Mouse (Mus musculus) intestine, embryonic 16.5 days (tissue): Measurements from ENCODE around the gene Tmem138. TPM values are rescaled to one million over a fixed set of nuclear protein-coding genes. Genes with fewer than 3 reads are reported as not detected.

Experiments used
- ATAC-seq: fragments of 200-750 bp; cut with Nextera tagmentation; 2 replicates; pipeline ENCODE4 v1.8.0; 2017; ENCODE audit warnings: moderate TSS enrichment, moderate library complexity
- H3K27ac ChIP-seq: fragments of 300-500 bp; sonication (generic); 2 replicates; pipeline ENCODE4 v1.5.1; 2014; ENCODE audit warnings: mild to moderate bottlenecking, low read length
- H3K27me3 ChIP-seq: fragments of 300-500 bp; sonication (generic); replicated peaks from 2 replicates; pipeline ENCODE4 v1.6.1; 2014; ENCODE audit warnings: low read length, control low read depth, mixed read lengths; ENCODE audit not compliant: control insufficient read depth, insufficient read depth
- H3K36me3 ChIP-seq: fragments of 300-500 bp; sonication (generic); 2 replicates; pipeline ENCODE4 v1.6.1; 2014; ENCODE audit warnings: low read length, control low read depth; ENCODE audit not compliant: control insufficient read depth, insufficient read depth
- H3K4me1 ChIP-seq: fragments of 300-500 bp; sonication (generic); 2 replicates; pipeline ENCODE4 v1.6.1; 2014; ENCODE audit warnings: low read length, control low read depth, mixed read lengths; ENCODE audit not compliant: control insufficient read depth, insufficient read depth
- H3K4me2 ChIP-seq: fragments of 300-500 bp; sonication (generic); 2 replicates; pipeline ENCODE4 v1.6.1; 2014; ENCODE audit warnings: low read depth, low read length, control low read depth
- H3K4me3 ChIP-seq: fragments of 300-500 bp; sonication (generic); 2 replicates; pipeline ENCODE4 v1.5.1; 2014; ENCODE audit warnings: mild to moderate bottlenecking, low read length
- H3K9ac ChIP-seq: fragments of 300-500 bp; sonication (generic); 2 replicates; pipeline ENCODE4 v1.6.1; 2014; ENCODE audit warnings: low read depth, low read length
- H3K9me3 ChIP-seq: fragments of 300-500 bp; sonication (generic); 2 replicates; pipeline ENCODE4 v1.6.1; 2016; ENCODE audit warnings: low read length, control low read depth; ENCODE audit not compliant: control insufficient read depth
- WGBS: fragments of 180-500 bp; shearing (Covaris S2); extraction: QIAGEN DNeasy Blood & Tissue Kit; methylation state at CpG from one replicate; pipeline ENCODE4 v1.1.7; 2014; 5-methylcytosine and 5-hydroxymethylcytosine counted together
- polyA plus RNA-seq: library from polyadenylated mRNA; unstranded; fragments of >200 nt; fragmentation: Nextera tagmentation; extraction: Ambion mirVana; gene quantifications from 2 replicates; pipeline ENCODE4 v1.2.1, GENCODE M21; 2015

Tmem138 gene
- polyA plus RNA-seq, 1 experiment from 2014 or later: 27.5 TPM

DNA sequence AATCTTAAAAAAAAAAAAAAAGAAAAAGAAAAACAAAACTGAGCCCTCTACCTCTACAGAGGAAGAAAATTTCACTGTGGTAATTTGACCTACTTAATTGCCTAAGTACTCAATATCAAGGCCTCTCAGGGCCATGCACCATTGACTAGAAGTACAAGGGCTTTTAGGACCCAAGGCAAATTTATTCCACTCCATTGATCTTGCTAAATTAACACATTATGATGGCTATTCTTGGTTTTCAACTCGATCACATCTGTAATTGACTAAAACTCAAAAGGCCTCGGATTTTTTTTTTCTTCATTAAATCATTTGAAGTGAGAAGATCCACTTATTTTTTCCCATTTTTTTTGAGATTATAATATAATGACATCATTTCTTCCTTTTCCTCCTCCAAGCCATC lies 19.7 kb downstream of the Tmem138 start:
- Histone ChIP-seq H3K4me2 (no peak overlapping the region), H3K4me1 (peaks cover 5% of the 10 kb centered on the region), H3K27ac (no peak overlapping the region), H3K9me3 (no peaks in the 10 kb centered on the region), H3K27me3 (no peaks in the 10 kb centered on the region), H3K36me3 (no peaks in the 10 kb centered on the region), H3K4me3 (no peak overlapping the region), H3K9ac (no peak overlapping the region)
- 79% methylated on average over 2 of the region's 2 CpGs for WGBS
- no peak for ATAC-seq

DNA sequence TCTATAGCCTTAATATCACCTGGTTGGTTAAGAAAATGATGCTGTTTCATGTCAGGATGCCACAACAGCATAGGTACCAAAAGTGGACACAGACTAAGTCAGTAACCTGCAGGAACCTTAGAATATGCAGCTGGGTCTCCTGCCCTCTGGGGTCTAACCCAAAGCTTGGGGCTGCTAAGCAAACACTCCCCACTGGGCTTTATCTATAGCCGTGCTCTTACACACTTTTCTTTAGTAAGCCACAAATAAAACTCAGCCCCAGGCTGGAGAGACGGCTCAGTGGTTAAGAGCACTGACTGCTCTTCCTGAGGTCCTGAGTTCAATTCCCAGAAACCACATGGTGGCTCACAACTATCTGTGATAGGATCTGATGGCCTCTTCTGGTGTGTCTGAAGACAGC lies 20.2 kb downstream of the Tmem138 start:
- Histone ChIP-seq H3K36me3 (no peaks in the 10 kb centered on the region), H3K27me3 (no peaks in the 10 kb centered on the region), H3K9me3 (no peaks in the 10 kb centered on the region), H3K4me3 (no peak overlapping the region), H3K27ac (no peak overlapping the region), H3K4me2 (no peak overlapping the region), H3K9ac (no peak overlapping the region), H3K4me1 (peaks cover 5% of the 10 kb centered on the region)
- WGBS: 71% methylated on average over 2 of the region's 2 CpGs
- ATAC-seq: no peak

DNA sequence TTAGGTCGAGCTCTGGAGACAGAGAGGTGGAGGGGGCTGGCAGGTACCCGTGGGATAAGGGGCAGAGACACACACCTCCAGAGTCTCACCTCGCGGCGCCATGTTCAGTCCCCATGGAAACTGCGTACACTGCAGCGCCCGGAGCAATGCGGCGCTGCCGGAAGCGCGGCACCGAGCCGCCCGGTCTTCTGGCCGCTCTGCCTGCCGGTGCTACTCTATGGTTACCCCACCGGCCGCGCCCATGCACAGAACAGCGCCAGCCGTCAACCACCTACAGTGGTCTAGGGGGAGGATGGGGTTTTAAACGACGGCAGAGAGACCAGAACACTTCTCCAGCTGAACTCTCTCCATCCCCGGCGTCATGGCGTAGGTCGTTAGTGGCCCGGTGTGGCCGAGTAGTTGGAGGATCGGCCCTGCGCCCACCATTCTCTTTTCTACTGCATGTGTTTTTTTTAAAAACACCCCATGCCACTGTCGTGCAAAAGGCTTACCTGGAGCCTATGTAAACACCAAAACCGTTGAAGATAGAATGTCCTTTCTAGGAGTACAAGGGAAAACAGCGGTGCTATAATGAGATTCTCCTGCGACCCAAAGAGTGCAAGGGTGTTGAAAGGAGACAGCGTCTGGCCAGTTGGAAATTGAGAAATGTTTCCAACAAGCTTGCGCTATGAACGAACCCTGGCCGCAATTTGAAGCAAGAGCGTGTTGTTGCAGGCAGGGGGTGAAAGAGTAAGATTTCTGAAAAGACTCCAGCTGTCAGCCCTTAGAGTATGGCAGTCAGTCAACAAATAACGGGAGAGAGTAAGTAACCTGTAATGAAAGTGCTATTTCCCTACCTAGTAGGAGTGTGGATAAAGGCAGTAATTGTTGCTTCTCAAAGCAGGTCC lies 21.3 kb downstream of the Tmem138 start, which contains the start of gene Tmem216:
Tmem216 (minus strand) TSS at position 615 of the 887 bp plus-strand sequence.
- Histone ChIP-seq H3K27me3 (no peaks in the 10 kb centered on the region), H3K4me2 (peak within 1 kb of the TSS; percentile 79), H3K36me3 (no peaks in the 10 kb centered on the region), H3K4me3 (peak within 1 kb of the TSS; percentile 71), H3K27ac (peak within 1 kb of the TSS; percentile 63), H3K9me3 (no peaks in the 10 kb centered on the region), H3K4me1 (peaks cover 5% of the 10 kb centered on the region), H3K9ac (peak within 1 kb of the TSS; percentile 79)
- peak; percentile 100 for ATAC-seq
- under 1% methylated on average over 43 of the region's 43 CpGs for WGBS

DNA sequence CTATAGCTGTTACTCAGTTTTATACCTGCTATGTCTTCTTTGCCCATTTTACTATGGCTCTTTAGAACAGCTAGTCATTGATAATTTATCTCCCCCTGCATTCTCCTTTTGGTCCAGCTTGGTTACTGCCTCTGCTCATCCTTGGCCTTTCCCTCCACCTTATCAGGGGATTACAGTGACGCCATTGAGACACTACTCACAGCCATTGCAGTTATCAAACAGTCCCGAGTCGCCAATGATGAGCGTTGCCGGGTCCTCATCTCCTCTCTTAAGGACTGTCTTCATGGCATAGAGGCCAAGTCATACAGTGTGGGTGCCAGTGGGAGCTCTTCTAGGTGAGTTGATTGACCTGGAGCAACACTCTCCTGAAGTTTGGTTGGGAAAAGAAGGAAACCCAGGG lies 37.7 kb downstream of the Tmem138 start:
- Histone ChIP-seq H3K9me3 (no peaks in the 10 kb centered on the region), H3K4me1 (no peaks in the 10 kb centered on the region), H3K27ac (no peak overlapping the region), H3K36me3 (peaks cover 21% of the 10 kb centered on the region), H3K9ac (no peak overlapping the region), H3K27me3 (no peaks in the 10 kb centered on the region), H3K4me2 (no peak overlapping the region), H3K4me3 (no peak overlapping the region)
- WGBS: 91% methylated on average over 5 of the region's 5 CpGs
- no peak for ATAC-seq

DNA sequence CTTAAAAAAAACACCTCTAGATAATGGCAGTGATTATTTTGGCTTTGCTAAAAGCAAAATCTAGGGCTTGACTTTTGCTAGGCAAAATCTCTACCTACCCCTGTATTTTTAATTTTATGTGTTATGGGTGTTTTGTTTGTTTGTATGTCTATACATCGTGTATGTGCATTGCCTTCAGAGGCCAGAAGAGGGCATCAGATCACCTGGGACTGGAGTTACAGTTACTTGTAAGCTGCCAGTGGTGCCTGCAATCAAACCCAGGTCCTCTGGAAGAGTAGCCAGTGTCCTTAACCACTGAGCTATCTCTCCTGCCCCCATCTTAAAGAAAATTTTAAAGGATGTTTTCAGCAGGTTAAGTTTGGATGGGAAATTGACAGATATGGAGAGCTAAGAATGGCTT lies 47.1 kb downstream of the Tmem138 start:
- Histone ChIP-seq H3K4me1 (peaks cover 8% of the 10 kb centered on the region), H3K4me3 (no peak overlapping the region), H3K9me3 (no peaks in the 10 kb centered on the region), H3K9ac (no peak overlapping the region), H3K4me2 (no peak overlapping the region), H3K27ac (no peak overlapping the region), H3K27me3 (no peaks in the 10 kb centered on the region), H3K36me3 (peaks cover 17% of the 10 kb centered on the region)
- 100% methylated on average over 1 of the region's 1 CpGs for WGBS
- ATAC-seq: no peak

DNA sequence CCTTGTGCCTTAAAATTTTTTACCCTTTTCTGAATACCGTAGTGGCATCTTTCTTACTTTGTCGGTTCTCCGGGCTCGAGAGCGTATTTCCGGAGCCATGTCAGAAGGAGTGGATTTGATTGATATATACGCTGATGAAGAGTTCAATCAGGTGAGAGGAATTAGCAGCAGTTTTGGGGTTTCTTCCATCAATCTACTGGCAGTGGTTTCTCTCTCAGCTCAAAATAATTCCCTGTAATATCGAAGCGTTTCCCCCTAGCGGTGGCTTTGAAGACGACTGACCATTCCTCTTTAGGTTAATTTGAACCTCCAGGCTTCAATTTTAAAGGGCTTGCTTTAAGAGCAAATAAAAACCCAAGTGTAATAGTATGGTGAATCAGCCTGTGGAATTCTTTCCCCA lies 51.3 kb downstream of the Tmem138 start, which contains the start of gene Sdhaf2:
Sdhaf2 (minus strand) TSS at position 233 of the 400 bp plus-strand sequence.
- peak within 1 kb of the TSS; percentile 100 for H3K27ac ChIP-seq
- H3K9me3 ChIP-seq: no peaks in the 10 kb centered on the region
- peak within 1 kb of the TSS; percentile 77 for H3K4me2 ChIP-seq
- H3K27me3 ChIP-seq: no peaks in the 10 kb centered on the region
- ATAC-seq: no peak
- 0% methylated on average over 11 of the region's 11 CpGs for WGBS
- peak within 1 kb of the TSS; percentile 100 for H3K9ac ChIP-seq
- peak within 1 kb of the TSS; percentile 93 for H3K4me3 ChIP-seq
- H3K4me1 ChIP-seq: peaks cover 15% of the 10 kb centered on the region
- 0 out of 2 replicates have a peak, but pooled peaks cover 3% of the 10 kb centered on the region for H3K36me3 ChIP-seq

DNA sequence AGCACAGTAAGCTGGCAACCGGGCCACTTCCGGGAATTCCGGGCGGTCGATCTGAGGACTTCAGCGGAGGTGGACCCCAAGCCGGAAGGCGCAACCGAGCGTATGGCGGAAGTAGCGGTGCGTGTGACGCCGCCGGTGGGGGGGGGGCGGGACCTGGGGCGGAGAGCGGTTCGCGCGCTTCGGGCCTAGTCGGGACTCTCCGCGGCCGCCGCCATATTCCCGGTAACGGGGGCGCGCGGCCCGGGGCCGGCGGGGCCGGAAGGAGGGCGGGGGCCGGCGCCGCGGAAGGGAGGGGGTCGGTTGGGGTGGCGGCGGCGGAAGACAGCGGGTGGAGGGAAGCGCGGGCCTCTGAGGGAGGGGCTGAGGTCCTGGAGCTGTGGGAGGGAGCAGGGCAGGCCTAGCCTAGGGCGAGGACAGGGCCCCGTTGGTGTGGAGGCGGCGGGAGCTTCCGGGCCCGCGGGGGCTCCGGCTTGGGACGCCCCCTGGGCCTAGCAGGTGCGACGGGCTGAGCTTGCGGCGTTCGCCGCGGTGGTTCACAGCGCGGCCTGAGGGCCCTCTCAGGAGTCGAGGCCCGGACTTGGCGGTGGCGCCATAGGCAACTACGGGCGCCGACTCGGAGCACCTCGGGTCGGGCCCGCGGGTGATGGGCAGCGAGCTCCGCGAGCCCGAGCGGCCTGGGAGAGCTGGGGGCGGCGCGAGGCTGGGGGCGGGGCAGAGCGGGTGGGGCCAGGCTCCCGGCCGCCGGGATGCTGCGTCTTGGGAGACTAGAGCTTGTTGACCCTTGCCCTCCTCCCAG lies 51.9 kb downstream of the Tmem138 start, which contains the start of gene Cpsf7:
Cpsf7 (plus strand) TSS at position 161 of the 796 bp plus-strand sequence.
- Histone ChIP-seq H3K9me3 (no peaks in the 10 kb centered on the region), H3K4me3 (peak within 1 kb of the TSS; percentile 93), H3K4me1 (peaks cover 15% of the 10 kb centered on the region), H3K27me3 (no peaks in the 10 kb centered on the region), H3K27ac (peak within 1 kb of the TSS; percentile 100), H3K36me3 (0 out of 2 replicates have a peak, but pooled peaks cover 3% of the 10 kb centered on the region), H3K4me2 (peak within 1 kb of the TSS; percentile 77), H3K9ac (peak within 1 kb of the TSS; percentile 100)
- WGBS: under 1% methylated on average over 79 of the region's 93 CpGs
- ATAC-seq: peak; percentile 97

DNA sequence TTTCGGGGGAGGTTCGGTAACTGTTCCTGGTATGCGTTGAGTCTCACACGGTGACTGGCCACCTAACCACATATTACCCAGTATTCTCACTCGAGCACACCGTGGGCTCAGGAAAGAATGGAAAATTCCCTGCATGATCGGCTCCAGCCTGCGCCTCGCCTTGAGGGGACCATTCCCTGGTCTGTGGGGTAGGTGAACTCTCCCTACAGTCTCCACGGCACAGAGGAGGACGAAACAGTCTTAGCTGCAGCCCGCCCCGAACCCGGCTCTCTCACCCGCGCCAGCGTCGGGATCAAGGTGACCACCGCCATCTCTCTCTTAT lies 52.4 kb downstream of the Tmem138 start:
- H3K27ac ChIP-seq: peak overlapping the region; percentile 100
- no peaks in the 10 kb centered on the region for H3K9me3 ChIP-seq
- no peak for ATAC-seq
- no peaks in the 10 kb centered on the region for H3K27me3 ChIP-seq
- peak overlapping the region; percentile 100 for H3K9ac ChIP-seq
- H3K4me1 ChIP-seq: peaks cover 15% of the 10 kb centered on the region
- 0 out of 2 replicates have a peak, but pooled peaks cover 3% of the 10 kb centered on the region for H3K36me3 ChIP-seq
- H3K4me2 ChIP-seq: peak overlapping the region; percentile 57
- peak overlapping the region; percentile 93 for H3K4me3 ChIP-seq
- under 1% methylated on average over 19 of the region's 19 CpGs for WGBS

DNA sequence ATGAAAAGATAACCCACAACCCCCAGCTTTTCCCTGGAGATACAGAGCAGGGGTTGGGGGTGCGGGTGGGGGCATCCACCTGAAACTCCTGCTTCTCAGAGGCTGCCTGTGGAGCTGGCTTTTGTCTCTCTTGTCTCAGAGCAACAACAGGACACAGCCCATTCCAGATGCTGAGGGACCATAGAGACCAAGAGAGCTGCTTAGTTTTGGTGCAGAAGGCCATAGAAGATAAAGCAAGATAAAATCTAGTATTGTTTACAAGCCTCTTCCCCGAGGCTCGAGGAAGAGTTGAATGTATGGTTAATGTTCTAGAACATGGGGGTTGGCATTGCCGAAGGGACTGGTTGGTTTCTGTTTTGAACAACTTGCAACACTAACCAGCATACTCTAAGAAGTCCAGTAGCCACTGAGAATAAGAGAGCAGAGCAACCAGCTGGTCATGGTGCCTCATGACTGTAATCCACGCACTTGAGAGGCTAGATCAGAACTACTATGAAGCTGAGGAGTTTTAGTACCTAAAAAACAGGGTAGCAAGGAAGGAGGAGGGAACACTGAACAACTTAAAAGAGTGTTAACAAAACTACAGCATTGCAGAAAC lies 53.6 kb downstream of the Tmem138 start:
- H3K27me3 ChIP-seq: no peaks in the 10 kb centered on the region
- no peak overlapping the region for H3K9ac ChIP-seq
- peaks cover 15% of the 10 kb centered on the region for H3K4me1 ChIP-seq
- peak overlapping the region; percentile 22; the same call in 1 of the 2 replicates for H3K4me2 ChIP-seq
- WGBS: 64% methylated on average over 5 of the region's 5 CpGs
- no peaks in the 10 kb centered on the region for H3K36me3 ChIP-seq
- H3K27ac ChIP-seq: no peak overlapping the region
- ATAC-seq: no peak
- H3K4me3 ChIP-seq: no peak overlapping the region
- H3K9me3 ChIP-seq: no peaks in the 10 kb centered on the region
